Mouse (Mus musculus) CH12.LX (cell line): ENCODE data around the gene Kndc1. TPM values are rescaled to one million over a fixed set of nuclear protein-coding genes. Genes with fewer than 3 reads are reported as not detected.

Source experiments
- DNase-seq: peaks from one replicate; pipeline ENCODE4 v3.0.0-alpha.2; 2013; ENCODE audit errors: extremely low read depth
- H3K27ac ChIP-seq: 2 replicates; pipeline ENCODE4 v1.5.1; 2012; ENCODE audit warnings: low read depth, mild to moderate bottlenecking, control low read depth, moderate library complexity; ENCODE audit not compliant: insufficient read depth
- H3K27me3 ChIP-seq: replicated peaks from 2 replicates; pipeline ENCODE3; 2012; ENCODE audit warnings: inconsistent platforms
- H3K36me3 ChIP-seq, 2 experiments: replicated peaks in 1 of 2; 2 replicates each; pipeline versions ENCODE3 to v1.6.1; 2012; ENCODE audit warnings: inconsistent platforms in 1 of 2, low read length in 1 of 2, mild to moderate bottlenecking in 1 of 2, mixed read lengths in 1 of 2, moderate library complexity in 1 of 2; ENCODE audit not compliant: control insufficient read depth in 1 of 2, insufficient read depth in 1 of 2
- H3K4me1 ChIP-seq, 2 experiments: 2 replicates each; pipeline ENCODE4 v1.6.1; 2012; ENCODE audit warnings: inconsistent platforms in 1 of 2, moderate library complexity in 1 of 2; ENCODE audit not compliant: insufficient read depth in 2 of 2, control insufficient read depth in 1 of 2
- H3K4me2 ChIP-seq: 2 replicates; pipeline ENCODE4 v1.6.1; 2012; ENCODE audit warnings: low read depth, mild to moderate bottlenecking, control low read depth; ENCODE audit not compliant: poor library complexity, insufficient read depth, severe bottlenecking
- H3K4me3 ChIP-seq, 3 experiments: fragments of 150-350 bp in 1 of 3; sonication (generic) in 1 of 3; replicated peaks in 1 of 3; 2 replicates each; pipeline versions ENCODE3 to v1.5.1; 2011 to 2012; ENCODE audit warnings: low read depth in 2 of 3, low read length in 2 of 3, mild to moderate bottlenecking in 2 of 3, moderate library complexity in 2 of 3, control low read depth in 1 of 3, improper control_type of control experiment in 1 of 3, inconsistent platforms in 1 of 3, mixed read lengths in 1 of 3; ENCODE audit not compliant: poor library complexity in 1 of 3
- H3K79me2 ChIP-seq: replicated peaks from 2 replicates; pipeline ENCODE4 v1.6.1; 2012; ENCODE audit warnings: mild to moderate bottlenecking, moderate library complexity; ENCODE audit not compliant: control insufficient read depth, poor library complexity, insufficient read depth, severe bottlenecking; ENCODE audit errors: extremely low read depth
- H3K9ac ChIP-seq: 2 replicates; pipeline ENCODE4 v1.6.1; 2012; ENCODE audit warnings: low read depth, mild to moderate bottlenecking, control low read depth, moderate library complexity; ENCODE audit not compliant: insufficient read depth
- H3K9me3 ChIP-seq: replicated peaks from 2 replicates; pipeline ENCODE3; 2012; ENCODE audit warnings: low read length, inconsistent platforms, mixed read lengths
- BHLHE40 ChIP-seq: IDR thresholded peaks from 2 replicates; pipeline ENCODE4 v1.6.1; 2011; ENCODE audit warnings: mild to moderate bottlenecking, low read depth, low read length, improper control_type of control experiment
- CHD1 ChIP-seq: IDR thresholded peaks from 2 replicates; pipeline ENCODE4 v1.6.1; 2012; ENCODE audit warnings: low read depth, low read length, improper control_type of control experiment, inconsistent platforms
- CTCF ChIP-seq, 2 experiments: IDR thresholded peaks in 1 of 2; conservative IDR thresholded peaks in 1 of 2; 2 replicates each; pipeline ENCODE4 v1.5.1; 2011 to 2012; ENCODE audit warnings: low read depth in 2 of 2, low read length in 2 of 2, improper control_type of control experiment in 1 of 2, inconsistent platforms in 1 of 2, mild to moderate bottlenecking in 1 of 2, moderate library complexity in 1 of 2
- ELF1 ChIP-seq: IDR thresholded peaks from 2 replicates; pipeline ENCODE4 v1.6.1; 2014; ENCODE audit warnings: low read depth, mild to moderate bottlenecking, inconsistent platforms, low read length, improper control_type of control experiment
- EP300 ChIP-seq: IDR thresholded peaks from 2 replicates; pipeline ENCODE4 v1.6.1; 2011; ENCODE audit warnings: low read length, improper control_type of control experiment
- GABPA ChIP-seq: IDR thresholded peaks from 2 replicates; pipeline ENCODE4 v1.6.1; 2012; ENCODE audit warnings: low read depth, low read length, improper control_type of control experiment, inconsistent platforms; ENCODE audit not compliant: insufficient replicate concordance
- HCFC1 ChIP-seq: IDR thresholded peaks from 2 replicates; pipeline ENCODE4 v1.6.1; 2012; ENCODE audit warnings: low read depth, mild to moderate bottlenecking, inconsistent platforms, low read length, improper control_type of control experiment
- IRF4 ChIP-seq: IDR thresholded peaks from 2 replicates; pipeline ENCODE4 v1.6.1; 2014; ENCODE audit warnings: low read depth, mild to moderate bottlenecking, inconsistent platforms, low read length, improper control_type of control experiment
- JUND ChIP-seq: conservative IDR thresholded peaks from 2 replicates; pipeline ENCODE4 v1.6.1; 2011; ENCODE audit warnings: low read depth, low read length, improper control_type of control experiment
- KAT2A ChIP-seq: IDR thresholded peaks from 2 replicates; pipeline ENCODE4 v1.6.1; 2012; ENCODE audit warnings: low read length, improper control_type of control experiment, inconsistent platforms; ENCODE audit not compliant: insufficient replicate concordance
- MAFK ChIP-seq: IDR thresholded peaks from 2 replicates; pipeline ENCODE4 v1.6.1; 2011; ENCODE audit warnings: low read length, improper control_type of control experiment; ENCODE audit not compliant: insufficient replicate concordance
- MAZ ChIP-seq: IDR thresholded peaks from 2 replicates; pipeline ENCODE4 v1.6.1; 2012; ENCODE audit warnings: low read depth, mild to moderate bottlenecking, inconsistent platforms, low read length, improper control_type of control experiment, moderate library complexity
- MEF2A ChIP-seq: IDR thresholded peaks from 2 replicates; pipeline ENCODE4 v1.6.1; 2014; ENCODE audit warnings: low read depth, mild to moderate bottlenecking, inconsistent platforms, low read length, improper control_type of control experiment, borderline replicate concordance
- MYC ChIP-seq: IDR thresholded peaks from 2 replicates; pipeline ENCODE4 v1.6.1; 2011; ENCODE audit warnings: low read depth, mild to moderate bottlenecking, improper control_type of control experiment, low read length
- NELFE ChIP-seq: IDR thresholded peaks from 2 replicates; pipeline ENCODE4 v1.6.1; 2011; ENCODE audit warnings: low read depth, low read length, improper control_type of control experiment
- NRF1 ChIP-seq: IDR thresholded peaks from 2 replicates; pipeline ENCODE4 v1.6.1; 2014; ENCODE audit warnings: low read depth, mild to moderate bottlenecking, inconsistent platforms, low read length, improper control_type of control experiment, moderate library complexity
- PAX5 ChIP-seq: IDR thresholded peaks from 2 replicates; pipeline ENCODE4 v1.6.1; 2012; ENCODE audit warnings: low read length, inconsistent platforms, mixed read lengths
- POLR2A ChIP-seq: IDR thresholded peaks from 2 replicates; pipeline ENCODE4 v1.6.1; 2011; ENCODE audit warnings: low read depth, mild to moderate bottlenecking, improper control_type of control experiment, low read length
- POLR2AphosphoS2 ChIP-seq: IDR thresholded peaks from 2 replicates; pipeline ENCODE4 v1.6.1; 2011; ENCODE audit warnings: low read depth, low read length, improper control_type of control experiment
- RCOR1 ChIP-seq: conservative IDR thresholded peaks from 2 replicates; pipeline ENCODE4 v1.6.1; 2012; ENCODE audit warnings: low read depth, mild to moderate bottlenecking, inconsistent platforms, low read length, improper control_type of control experiment
- UBTF ChIP-seq: IDR thresholded peaks from 2 replicates; pipeline ENCODE4 v1.6.1; 2012; ENCODE audit warnings: low read depth, mild to moderate bottlenecking, inconsistent platforms, low read length, improper control_type of control experiment, moderate library complexity
- USF1 ChIP-seq: IDR thresholded peaks from 2 replicates; pipeline ENCODE4 v1.6.1; 2014; ENCODE audit warnings: low read depth, mild to moderate bottlenecking, inconsistent platforms, low read length, improper control_type of control experiment
- ZKSCAN1 ChIP-seq: IDR thresholded peaks from 2 replicates; pipeline ENCODE4 v1.6.1; 2012; ENCODE audit warnings: low read depth, inconsistent platforms, low read length, improper control_type of control experiment, borderline replicate concordance
- ZMIZ1 ChIP-seq: IDR thresholded peaks from 2 replicates; pipeline ENCODE4 v1.6.1; 2012; ENCODE audit warnings: low read depth, mild to moderate bottlenecking, inconsistent platforms, low read length, improper control_type of control experiment
- dilution Hi-C: fragments of 300-500 bp; cut with MboI; formaldehyde crosslinking; loops from 2 replicates; pipeline ENCODE4 v1.14.3; 2020; ENCODE audit warnings: low sequenced_read_pairs; ENCODE audit not compliant: extremely low pct_unique_long_range_greater_than_20kb, extremely low pct_ligation_motif_present
- in situ Hi-C: fragments of 300-500 bp; cut with MboI; formaldehyde crosslinking; loops from 3 replicates; pipeline ENCODE4 v1.14.3; 2019; ENCODE audit warnings: low sequenced_read_pairs, low pct_ligation_motif_present, low pct_unique_long_range_greater_than_20kb, mixed read lengths
- polyA plus RNA-seq: library from polyadenylated mRNA; unstranded; fragments of >175 nt; gene quantifications from 2 replicates; pipeline ENCODE4 v1.2.1, GENCODE M21; 2012; ENCODE audit warnings: low read depth; ENCODE audit not compliant: insufficient read length
- total RNA-seq, 2 experiments: library from RNA; depleted of rRNA; stranded (reverse); fragments of 300-350 nt in 1 of 2; fragments of >200 nt in 1 of 2; gene quantifications; 2 replicates each; pipeline ENCODE4 v1.2.3; 2012 to 2014

Kndc1 gene
- total and polyA plus RNA-seq, 3 experiments, result 2.3 to 5.0 (median 4.0) TPM

DNA sequence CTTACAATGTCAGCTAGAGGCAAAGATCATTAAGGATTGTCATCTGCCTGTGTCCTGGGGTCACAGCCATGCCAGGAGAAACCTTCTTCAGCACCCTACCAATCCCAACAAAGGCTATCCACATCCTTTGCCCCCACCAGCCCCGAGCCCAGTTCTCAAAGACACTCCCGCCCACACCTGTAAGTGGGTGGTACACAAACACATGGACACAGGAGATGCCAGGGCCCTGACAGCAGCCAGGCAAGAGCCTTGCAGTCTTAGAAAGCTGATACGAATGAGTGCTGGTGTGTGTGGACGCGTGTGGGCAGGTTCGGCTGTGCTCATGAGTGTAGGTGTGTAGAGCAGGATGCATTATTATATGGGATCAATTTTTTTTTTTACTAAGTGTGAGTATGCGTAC, 6.0 kb downstream of the Kndc1 start:
- H3K4me2 ChIP-seq, result no peak overlapping the region
- TF ChIP-seq POLR2AphosphoS2 (no peak), ZKSCAN1 (no peak), USF1 (no peak), UBTF (no peak)
- no peak overlapping the region for H3K27ac ChIP-seq
- dilution Hi-C loops, result no loop called here
- H3K27me3 ChIP-seq, result peaks cover 21% of the 10 kb centered on the region
- H3K36me3 ChIP-seq, result no peaks in the 10 kb centered on the region
- DNase-seq, result no peak
- no peaks in the 10 kb centered on the region for H3K79me2 ChIP-seq
- in situ Hi-C loops, result loop anchor here (10.0 kb wide), 1 partner anchor 164 kb away; no protein-coding TSS in a partner anchor
- no peak overlapping the region for H3K9ac ChIP-seq
- H3K9me3 ChIP-seq, result no peaks in the 10 kb centered on the region
- peaks cover 0 to 20% of the 10 kb centered on the region in 2 experiments; a peak in 3 of 4 replicates for H3K4me1 ChIP-seq
- H3K4me3 ChIP-seq, result no peak overlapping the region

DNA sequence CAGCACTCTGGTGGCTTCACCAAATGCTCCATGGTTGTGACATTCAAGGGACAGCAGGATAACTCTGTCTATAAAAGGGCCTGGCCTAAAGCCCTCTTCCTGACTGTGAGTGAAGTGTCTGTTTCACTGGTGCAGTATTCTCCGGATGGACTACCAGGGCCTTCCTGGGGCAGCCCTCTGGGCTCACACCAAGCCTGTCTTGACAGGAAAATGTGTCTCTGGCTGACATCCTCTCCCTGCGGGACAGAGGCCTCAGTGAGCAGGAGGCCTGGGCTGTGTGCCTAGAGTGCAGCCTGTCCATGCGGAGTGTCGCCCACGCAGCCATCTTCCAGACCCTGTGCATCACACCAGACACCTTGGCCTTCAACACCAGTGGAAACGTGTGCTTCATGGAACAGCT, 6.4 kb downstream of the Kndc1 start:
- no peak overlapping the region for H3K4me2 ChIP-seq
- H3K36me3 ChIP-seq, result no peaks in the 10 kb centered on the region
- peaks cover under 1 to 24% of the 10 kb centered on the region in 2 experiments; a peak in 3 of 4 replicates for H3K4me1 ChIP-seq
- no peak overlapping the region for H3K9ac ChIP-seq
- H3K27me3 ChIP-seq, result peaks cover 17% of the 10 kb centered on the region
- no peak overlapping the region for H3K27ac ChIP-seq
- no peak for DNase-seq
- no peak overlapping the region for H3K4me3 ChIP-seq
- in situ Hi-C loops, result loop anchor here (10.0 kb wide), 1 partner anchor 164 kb away; no protein-coding TSS in a partner anchor
- H3K9me3 ChIP-seq, result no peaks in the 10 kb centered on the region
- TF ChIP-seq ZKSCAN1, result no peak
- no peak for TF ChIP-seq RCOR1
- TF ChIP-seq MYC, result no peak
- TF ChIP-seq PAX5, result no peak
- TF ChIP-seq POLR2A, result no peak
- no peak for TF ChIP-seq KAT2A
- TF ChIP-seq NRF1, result no peak
- no peak for TF ChIP-seq MAFK
- no peak for TF ChIP-seq EP300
- TF ChIP-seq, all 38 proteins: peak for 0
- H3K79me2 ChIP-seq, result no peaks in the 10 kb centered on the region
- dilution Hi-C loops, result no loop called here

DNA sequence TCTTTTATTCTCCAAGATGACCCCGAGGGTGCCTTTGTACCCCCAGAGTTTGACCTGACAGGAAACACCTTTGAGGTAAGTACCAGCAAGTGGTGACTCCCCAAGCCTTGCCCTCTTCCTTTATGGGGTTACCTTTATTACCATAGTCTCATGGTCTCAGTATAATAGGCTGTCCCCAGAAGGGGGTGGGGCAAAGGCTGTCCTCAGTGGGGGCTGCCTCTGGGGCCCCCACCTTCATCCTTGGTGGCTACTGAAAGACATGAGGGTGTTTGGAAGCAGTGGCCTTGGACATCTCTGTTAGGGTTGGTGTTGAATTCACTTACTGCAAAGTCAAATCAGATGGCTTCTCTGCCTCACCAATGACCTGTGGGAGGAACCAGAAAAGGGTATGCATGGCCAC, 7.5 kb downstream of the Kndc1 start:
- no peaks in the 10 kb centered on the region for H3K36me3 ChIP-seq
- no peak overlapping the region for H3K9ac ChIP-seq
- H3K4me2 ChIP-seq, result no peak overlapping the region
- TF ChIP-seq NELFE (no peak), IRF4 (no peak), ZMIZ1 (no peak), CTCF (conservative IDR thresholded peaks at IDR 0.05 in 1 of 2, IDR thresholded peaks at IDR 0.05 in 1 of 2; ENCODE audit: low read depth in 2 of 2, low read length in 2 of 2) (no peak), MEF2A (no peak), GABPA (no peak), BHLHE40 (no peak), HCFC1 (no peak), RCOR1 (no peak), ELF1 (no peak), JUND (no peak), CHD1 (no peak), ZKSCAN1 (no peak), USF1 (no peak), MAZ (no peak)
- DNase-seq, result no peak
- in situ Hi-C loops (loop anchor here (10.0 kb wide), 1 partner anchor 163 kb away; no protein-coding TSS in a partner anchor), dilution Hi-C loops (no loop called here)
- H3K9me3 ChIP-seq, result no peaks in the 10 kb centered on the region
- peaks cover 11 to 35% of the 10 kb centered on the region in 2 experiments for H3K4me1 ChIP-seq
- no peak overlapping the region for H3K4me3 ChIP-seq
- peaks cover 11% of the 10 kb centered on the region for H3K27me3 ChIP-seq
- H3K79me2 ChIP-seq, result no peaks in the 10 kb centered on the region
- no peak overlapping the region for H3K27ac ChIP-seq
